Comparison of ENCODE assay signal across 8 mouse cellular contexts in genomic region chr5:74704460-74704790, GRCm38 (mm10). TPM values are rescaled to one million over a fixed set of nuclear protein-coding genes. Genes with fewer than 3 reads are reported as not detected.
DNase-seq lines count a peak whose midpoint lies in the region; ATAC-seq and TF ChIP-seq lines count a peak whose summit lies in the region.

No protein-coding gene starts in this region.

- no peaks in the 10 kb centered on the region for H3K27me3 ChIP-seq in embryonic facial prominence, embryonic 14.5 days (replicated peaks; ENCODE audit: control insufficient read depth, insufficient read depth, low read length)
- peaks cover 4% of the 10 kb centered on the region; the same call in 1 of the 2 replicates for H3K27me3 ChIP-seq in heart, embryonic 14.5 days (ENCODE audit: control insufficient read depth, insufficient read depth, low read length)
- H3K27me3 ChIP-seq in kidney, postnatal 0 days (ENCODE audit: insufficient read depth, low read length) = no peaks in the 10 kb centered on the region
- no peaks in the 10 kb centered on the region for H3K27me3 ChIP-seq in lung, embryonic 14.5 days (ENCODE audit: insufficient read depth, low read length)
- H3K27me3 ChIP-seq in neural tube, embryonic 15.5 days (replicated peaks) = no peaks in the 10 kb centered on the region; the same call in 1 of the 2 replicates

- peaks cover 17% of the 10 kb centered on the region; the same call in 1 of the 2 replicates for H3K4me1 ChIP-seq in embryonic facial prominence, embryonic 14.5 days (ENCODE audit: control insufficient read depth, insufficient read depth, low read length)
- peaks cover 2 to 9% of the 10 kb centered on the region in 2 experiments; a peak in 3 of 4 replicates for H3K4me1 ChIP-seq in heart, embryonic 14.5 days (ENCODE audit: control insufficient read depth in 2 of 2, insufficient read depth in 2 of 2, low read length in 2 of 2)
- 0 out of 2 replicates have a peak, but pooled peaks cover 4% of the 10 kb centered on the region for H3K4me1 ChIP-seq in kidney, postnatal 0 days (replicated peaks; ENCODE audit: insufficient read depth, low read length)
- H3K4me1 ChIP-seq in lung, embryonic 14.5 days (ENCODE audit: insufficient read depth) = no peaks in the 10 kb centered on the region
- H3K4me1 ChIP-seq in neural tube, embryonic 15.5 days = peaks cover 11% of the 10 kb centered on the region

- 2% methylated on average over 8 of the region's 8 CpGs for WGBS in embryonic facial prominence, embryonic 14.5 days
- WGBS in heart, embryonic 14.5 days = under 1% methylated on average over 8 of the region's 8 CpGs
- under 1% methylated on average over 8 of the region's 8 CpGs for WGBS in kidney, postnatal 0 days
- under 1% methylated on average over 8 of the region's 8 CpGs for WGBS in lung, embryonic 14.5 days
- WGBS in neural tube, embryonic 15.5 days = under 1% methylated on average over 8 of the region's 8 CpGs

- H3K36me3 ChIP-seq in embryonic facial prominence, embryonic 14.5 days (ENCODE audit: control insufficient read depth, insufficient read depth, low read length) = no peaks in the 10 kb centered on the region
- H3K36me3 ChIP-seq in heart, embryonic 14.5 days (ENCODE audit: control insufficient read depth, insufficient read depth, low read length) = no peaks in the 10 kb centered on the region
- no peaks in the 10 kb centered on the region for H3K36me3 ChIP-seq in kidney, postnatal 0 days (ENCODE audit: insufficient read depth, low read length)
- H3K36me3 ChIP-seq in lung, embryonic 14.5 days (ENCODE audit: insufficient read depth) = no peaks in the 10 kb centered on the region
- no peaks in the 10 kb centered on the region for H3K36me3 ChIP-seq in neural tube, embryonic 15.5 days

- TF ChIP-seq CTCF in kidney, postnatal 0 days (IDR thresholded peaks at IDR 0.05; ENCODE audit: low read depth) = no peak
- TF ChIP-seq CTCF in lung, embryonic 14.5 days (IDR thresholded peaks at IDR 0.05; ENCODE audit: low read depth) = no peak

- H3K9me3 ChIP-seq in embryonic facial prominence, embryonic 14.5 days (ENCODE audit: control insufficient read depth, low read length) = no peaks in the 10 kb centered on the region
- no peaks in the 10 kb centered on the region for H3K9me3 ChIP-seq in heart, embryonic 14.5 days (ENCODE audit: control insufficient read depth, low read length)
- H3K9me3 ChIP-seq in kidney, postnatal 0 days (replicated peaks; ENCODE audit: low read length) = no peaks in the 10 kb centered on the region
- H3K9me3 ChIP-seq in lung, embryonic 14.5 days (ENCODE audit: low read depth, low read length) = no peaks in the 10 kb centered on the region
- H3K9me3 ChIP-seq in neural tube, embryonic 15.5 days (replicated peaks) = no peaks in the 10 kb centered on the region

- peak overlapping the region; percentile 31 for H3K4me3 ChIP-seq in embryonic facial prominence, embryonic 14.5 days (ENCODE audit: low read depth, low read length)
- peak overlapping the region; percentile 45 to 46 for H3K4me3 ChIP-seq in heart, embryonic 14.5 days (ENCODE audit: control insufficient read depth in 1 of 2, insufficient read depth in 1 of 2, low read depth in 1 of 2, low read length in 2 of 2)
- H3K4me3 ChIP-seq in kidney, postnatal 0 days (replicated peaks; ENCODE audit: low read depth, low read length) = peak overlapping the region; percentile 37
- H3K4me3 ChIP-seq in lung, embryonic 14.5 days (ENCODE audit: low read depth, low read length) = peak overlapping the region; percentile 32
- peak overlapping the region; percentile 42 for H3K4me3 ChIP-seq in neural tube, embryonic 15.5 days (replicated peaks)

- peak overlapping the region; percentile 55 for H3K4me2 ChIP-seq in embryonic facial prominence, embryonic 14.5 days (ENCODE audit: low read depth, low read length)
- peak overlapping the region; percentile 54 for H3K4me2 ChIP-seq in heart, embryonic 14.5 days (ENCODE audit: low read length)
- H3K4me2 ChIP-seq in kidney, postnatal 0 days (ENCODE audit: low read length) = peak overlapping the region; percentile 61
- H3K4me2 ChIP-seq in lung, embryonic 14.5 days = peak overlapping the region; percentile 60
- peak overlapping the region; percentile 67 for H3K4me2 ChIP-seq in neural tube, embryonic 15.5 days

- 0 out of 2 replicates have a peak overlapping the region, but pooled peaks have one; percentile 7 for H3K9ac ChIP-seq in embryonic facial prominence, embryonic 14.5 days (ENCODE audit: low read depth, low read length)
- peak overlapping the region; percentile 3 for H3K9ac ChIP-seq in heart, embryonic 14.5 days (ENCODE audit: low read length)
- peak overlapping the region; percentile 38 for H3K9ac ChIP-seq in kidney, postnatal 0 days (ENCODE audit: low read depth, low read length)
- H3K9ac ChIP-seq in lung, embryonic 14.5 days = no peak overlapping the region
- H3K9ac ChIP-seq in neural tube, embryonic 15.5 days (replicated peaks) = peak overlapping the region; percentile 34; the same call in 1 of the 2 replicates

- peak overlapping the region; percentile 19; the same call in 1 of the 2 replicates for H3K27ac ChIP-seq in embryonic facial prominence, embryonic 14.5 days (replicated peaks; ENCODE audit: low read depth, low read length)
- peak overlapping the region in 1 of 2 experiments; percentile 73; a peak in 2 of 4 replicates for H3K27ac ChIP-seq in heart, embryonic 14.5 days (replicated peaks in 1 of 2; ENCODE audit: control insufficient read depth in 1 of 2, insufficient read depth in 1 of 2, low read depth in 2 of 2, low read length in 2 of 2)
- peak overlapping the region; percentile 19; the same call in 1 of the 2 replicates for H3K27ac ChIP-seq in kidney, postnatal 0 days
- no peak overlapping the region for H3K27ac ChIP-seq in lung, embryonic 14.5 days (ENCODE audit: low read depth)
- no peak overlapping the region for H3K27ac ChIP-seq in neural tube, embryonic 15.5 days (replicated peaks)

- peak; percentile 81 for DNase-seq in adrenal gland, postnatal 25 days
- DNase-seq in embryonic facial prominence, embryonic 14.5 days (ENCODE audit: low spot score) = peak; percentile 96
- peak; percentile 92 for DNase-seq in kidney, postnatal 0 days (ENCODE audit: low spot score)
- peak; percentile 92 for DNase-seq in lung, embryonic 14.5 days
- peak; percentile 84 for DNase-seq in thymus, postnatal 0 days (ENCODE audit: low spot score)

- ATAC-seq in CD4-positive, CD25-positive, alpha-beta regulatory T cell, adult 4 months = peak; percentile 95
- peak; percentile 93 for ATAC-seq in embryonic facial prominence, embryonic 14.5 days (ENCODE audit: low read depth)
- peak; percentile 94 for ATAC-seq in heart, embryonic 14.5 days (ENCODE audit: insufficient number of reproducible peaks, insufficient read depth, low FRiP score, low read depth)
- peak; percentile 92 for ATAC-seq in kidney, postnatal 0 days (replicated peaks; ENCODE audit: low FRiP score, low read depth)
- peak; percentile 94 for ATAC-seq in lung, embryonic 14.5 days (ENCODE audit: insufficient read depth)
- ATAC-seq in neural tube, embryonic 15.5 days (ENCODE audit: low FRiP score) = peak; percentile 93

RNA-seq across cellular contexts. Expression of gene Lnx1, which starts 1.7 kb away (rescaled TPM):
- under 1 TPM in 1 of 2 experiments, not detected in 1; 0.17 TPM for polyA plus RNA-seq in CD4-positive, CD25-positive, alpha-beta regulatory T cell, adult 4 months (2017; shearing (Covaris generic))
- 4.3 and 5.0 TPM in 2 replicates for total RNA-seq in adrenal gland, postnatal 25 days (2021)
- polyA plus RNA-seq in embryonic facial prominence, embryonic 14.5 days (2014; fragmentation: Nextera tagmentation; extraction: Ambion mirVana) = 2.3 and 2.4 TPM in 2 replicates
- polyA plus RNA-seq in heart, embryonic 14.5 days (2014; fragmentation: Nextera tagmentation; extraction: Ambion mirVana) = 1.5 and 2.1 TPM in 2 replicates
- polyA plus RNA-seq in kidney, postnatal 0 days (2015; fragmentation: Nextera tagmentation; extraction: Ambion mirVana) = 3.5 and 3.9 TPM in 2 replicates
- 4.8 and 5.5 TPM in 2 replicates for polyA plus RNA-seq in lung, embryonic 14.5 days (2014; fragmentation: Nextera tagmentation; extraction: Ambion mirVana)
- 11.9 and 13.8 TPM in 2 replicates for polyA plus RNA-seq in neural tube, embryonic 15.5 days (2015; fragmentation: Nextera tagmentation; extraction: Ambion mirVana)
- 0.91 and 0.93 TPM in 2 replicates for polyA plus RNA-seq in thymus, postnatal 0 days (2015; fragmentation: Nextera tagmentation; extraction: Ambion mirVana)

Comparison
In these comparisons a context has a peak if more than half of its experiments do, and no peak if none do; other contexts are left out.
1. H3K27ac ChIP-seq: peak in embryonic facial prominence, embryonic 14.5 days (single experiment) and kidney, postnatal 0 days (single experiment); none in lung, embryonic 14.5 days (single experiment) and neural tube, embryonic 15.5 days (single experiment).
2. Peak in every context shown above with its lines, with median percentiles within 50 percentile points of each other: ATAC-seq, DNase-seq, H3K4me2 ChIP-seq and H3K4me3 ChIP-seq.